Mouse (Mus musculus) ES-CJ7 (cell line): ENCODE measurements around the gene Dnah2.

Experiments used
- DNase-seq: peaks from one replicate; pipeline ENCODE4 v3.0.0; 2011; ENCODE audit warnings: low read depth, low spot score

Gene Dnah2

DNA sequence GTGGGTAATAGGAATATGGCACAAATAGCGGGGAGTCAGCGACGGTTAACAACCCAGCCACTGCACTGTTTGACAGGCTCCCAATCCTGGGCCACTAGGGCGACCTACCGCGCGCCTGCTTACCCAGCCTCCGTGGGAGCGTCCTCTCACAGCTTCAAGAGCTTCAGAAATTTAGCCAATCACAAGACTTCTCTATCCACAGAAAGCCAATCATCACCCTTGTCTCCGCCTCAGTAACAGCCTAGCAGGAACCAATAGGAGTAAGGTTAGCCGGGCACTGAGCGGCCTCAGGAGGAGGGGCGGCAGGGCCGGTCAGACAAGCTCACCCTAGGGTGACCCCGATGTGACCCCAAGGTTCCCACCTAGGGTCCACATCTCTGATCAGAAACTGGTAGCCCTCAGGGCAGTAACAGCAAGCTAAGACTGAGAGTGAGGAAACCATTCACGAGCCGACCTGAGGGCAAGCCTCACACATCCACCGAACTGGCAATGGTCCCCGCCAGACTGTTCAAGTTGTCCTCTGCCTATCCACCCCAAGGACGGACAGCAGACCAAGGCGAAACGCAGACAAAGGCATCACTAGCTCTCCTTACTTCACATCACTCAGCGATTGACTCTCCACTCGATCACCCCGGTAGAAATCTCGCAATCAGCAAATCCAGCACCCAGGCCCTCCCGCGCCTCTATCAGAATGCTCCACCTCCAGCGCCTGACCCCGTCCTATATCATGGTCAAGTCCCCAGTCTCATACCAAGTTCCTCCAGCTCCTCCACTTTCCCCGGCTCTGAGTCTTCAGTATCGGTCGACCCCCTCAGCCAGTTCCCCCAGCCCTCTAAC is 140.2 kb downstream of the Dnah2 start:
- DNase-seq, result peak; percentile 97

- no peak for DNase-seq
These were observed 141.2 kb downstream of the Dnah2 start for GRCm38 (mm10) chr11:69407724-69408004.

DNA sequence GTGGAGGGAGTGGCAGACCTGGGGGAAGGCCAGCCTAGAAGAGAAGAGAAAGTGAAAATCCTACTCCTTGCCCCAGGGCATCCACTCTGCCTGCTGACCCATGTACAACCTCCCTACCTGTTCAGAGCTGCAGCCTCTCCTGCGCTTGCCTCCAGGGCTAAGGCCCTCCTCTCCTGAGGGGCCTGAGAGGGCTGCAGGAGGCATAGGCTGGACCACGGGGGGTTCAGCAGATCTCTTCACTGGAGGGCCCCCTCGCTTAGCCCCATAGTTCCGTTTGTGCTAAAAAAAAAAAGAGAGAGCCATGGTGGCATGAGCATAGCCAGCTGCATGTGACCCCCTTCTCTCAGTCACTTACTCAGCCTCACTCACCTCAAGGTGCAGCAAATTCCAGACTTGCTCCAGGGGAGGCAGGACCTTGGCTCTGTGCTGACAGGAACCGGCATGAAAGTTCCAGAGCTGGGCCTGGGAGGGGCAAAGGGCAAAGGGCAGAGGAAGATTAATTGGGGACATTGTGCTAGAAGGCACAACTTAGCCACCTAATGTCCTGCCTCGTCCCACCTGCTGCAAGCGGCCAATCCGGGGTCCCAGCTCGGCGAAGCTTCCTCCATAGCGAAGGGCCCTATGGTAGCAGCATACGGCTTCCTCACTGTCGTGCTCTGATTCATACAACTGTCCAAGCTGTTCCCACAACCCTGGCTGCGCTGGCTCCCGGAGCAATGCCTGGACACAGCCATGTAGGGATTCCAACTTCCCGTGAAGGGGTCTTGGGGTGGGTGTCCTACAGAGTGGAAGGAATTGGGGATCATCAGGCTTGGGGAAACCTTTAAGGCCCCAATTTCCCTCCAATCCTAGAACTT is 141.8 kb downstream of the Dnah2 start:
- no peak for DNase-seq

DNA sequence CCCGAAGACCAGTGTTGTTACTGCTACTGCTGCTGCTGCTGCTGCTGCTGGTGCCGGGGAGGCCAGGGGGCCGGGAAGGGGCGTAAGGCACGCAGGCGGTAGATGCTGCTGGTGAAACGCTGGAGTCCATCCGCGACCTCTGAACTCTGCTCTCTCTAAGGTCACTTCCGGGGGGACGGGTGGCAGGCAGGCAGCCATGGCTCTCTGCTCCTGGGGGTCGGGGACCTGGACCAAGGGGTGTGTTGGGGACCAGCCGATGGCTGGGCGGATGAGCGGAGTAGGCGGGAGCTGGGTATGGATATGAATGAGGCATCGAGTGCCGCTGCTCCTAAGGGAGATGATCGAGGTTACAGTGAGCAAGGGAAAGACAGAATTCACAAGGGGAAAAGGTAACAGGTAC is 142.6 kb downstream of the Dnah2 start:
- DNase-seq, result no peak

DNA sequence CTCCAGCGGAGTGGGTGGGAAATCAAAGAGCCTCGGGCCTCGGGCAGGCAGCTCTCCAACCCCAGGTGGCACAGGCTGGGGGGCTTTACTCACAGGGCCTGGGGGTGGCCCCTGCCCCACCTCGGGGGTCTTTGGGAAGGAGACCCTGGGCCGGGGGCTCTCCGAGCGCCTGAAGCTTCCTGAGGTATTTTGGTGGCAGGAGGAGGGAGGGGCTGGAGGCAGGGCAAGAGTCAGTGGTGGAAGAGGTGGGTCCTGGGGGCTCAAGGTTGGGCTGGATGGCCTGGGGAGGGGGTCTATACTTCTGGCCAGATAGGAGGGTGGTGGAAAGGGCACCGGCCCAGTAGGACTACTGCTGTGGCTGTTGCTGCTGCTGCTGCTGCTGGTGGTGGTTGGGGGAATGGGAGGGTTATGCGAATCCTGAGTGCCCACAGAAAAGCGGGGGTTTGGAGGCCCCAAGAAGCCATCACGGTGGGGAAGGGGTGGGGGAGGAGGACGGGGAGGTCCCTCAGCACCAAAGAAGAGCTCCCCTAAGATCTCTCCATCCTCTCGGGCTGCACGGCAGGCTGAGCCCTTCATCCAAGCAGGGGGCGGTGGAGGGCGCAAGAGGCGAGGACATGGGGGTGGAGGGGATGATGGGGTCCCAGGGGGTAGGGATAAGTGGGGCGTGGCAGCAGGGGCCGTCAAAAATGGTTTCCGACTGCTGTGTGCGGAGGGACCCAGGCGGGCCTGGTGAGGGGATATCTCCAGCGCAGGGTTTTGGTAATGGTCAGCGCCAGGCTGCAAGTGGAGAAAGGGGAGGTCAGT is 143.3 kb downstream of the Dnah2 start:
- DNase-seq, result no peak

GRCm38 (mm10) chr11:69404595-69405396 is 144.1 kb downstream of the Dnah2 start:
- peak; percentile 79 for DNase-seq

GRCm38 (mm10) chr11:69403691-69404594 is 145.0 kb downstream of the Dnah2 start:
- DNase-seq, result peak; percentile 16

DNA sequence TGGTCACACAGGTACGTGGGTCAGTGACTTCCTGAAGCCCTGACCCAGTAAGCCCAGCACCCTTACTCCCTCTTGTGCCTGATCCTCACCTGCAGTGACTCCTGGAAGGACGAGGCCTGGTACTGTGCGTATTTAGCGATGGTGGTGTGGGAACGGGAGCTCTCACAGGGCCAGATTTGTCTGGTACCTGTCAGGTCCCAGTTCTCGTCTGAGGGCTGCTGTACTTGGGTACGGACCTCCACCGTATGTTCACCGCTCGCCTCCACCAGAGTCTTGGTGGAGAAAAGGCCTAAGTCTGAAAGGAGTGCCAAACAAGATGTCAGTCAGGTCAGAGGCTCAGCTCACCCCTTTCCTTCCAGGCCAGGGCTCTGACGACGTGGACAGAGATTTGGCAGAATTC is 146.9 kb downstream of the Dnah2 start:
- DNase-seq, result no peak

DNA sequence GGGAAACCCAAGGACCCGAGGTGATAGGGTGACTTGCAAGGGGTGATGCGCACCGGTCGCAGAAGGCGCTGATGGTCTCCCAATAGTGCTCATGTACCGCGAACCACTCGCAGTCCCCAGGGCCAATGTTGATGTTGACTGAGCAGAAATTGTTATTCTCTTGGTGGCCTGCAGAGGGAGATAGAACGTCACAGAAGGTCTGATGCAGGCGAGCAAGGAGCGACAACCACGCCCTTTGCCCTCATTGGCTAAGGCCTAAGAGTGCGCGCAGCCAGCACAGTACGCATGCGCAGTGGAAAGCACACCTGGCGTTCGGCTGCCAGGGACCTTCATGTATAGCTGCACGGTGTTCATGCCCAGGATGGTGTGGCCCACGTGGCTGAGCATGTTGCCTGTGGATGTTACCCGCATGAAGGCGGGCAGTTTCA is 147.7 kb downstream of the Dnah2 start:
- DNase-seq, result peak; percentile 99

DNA sequence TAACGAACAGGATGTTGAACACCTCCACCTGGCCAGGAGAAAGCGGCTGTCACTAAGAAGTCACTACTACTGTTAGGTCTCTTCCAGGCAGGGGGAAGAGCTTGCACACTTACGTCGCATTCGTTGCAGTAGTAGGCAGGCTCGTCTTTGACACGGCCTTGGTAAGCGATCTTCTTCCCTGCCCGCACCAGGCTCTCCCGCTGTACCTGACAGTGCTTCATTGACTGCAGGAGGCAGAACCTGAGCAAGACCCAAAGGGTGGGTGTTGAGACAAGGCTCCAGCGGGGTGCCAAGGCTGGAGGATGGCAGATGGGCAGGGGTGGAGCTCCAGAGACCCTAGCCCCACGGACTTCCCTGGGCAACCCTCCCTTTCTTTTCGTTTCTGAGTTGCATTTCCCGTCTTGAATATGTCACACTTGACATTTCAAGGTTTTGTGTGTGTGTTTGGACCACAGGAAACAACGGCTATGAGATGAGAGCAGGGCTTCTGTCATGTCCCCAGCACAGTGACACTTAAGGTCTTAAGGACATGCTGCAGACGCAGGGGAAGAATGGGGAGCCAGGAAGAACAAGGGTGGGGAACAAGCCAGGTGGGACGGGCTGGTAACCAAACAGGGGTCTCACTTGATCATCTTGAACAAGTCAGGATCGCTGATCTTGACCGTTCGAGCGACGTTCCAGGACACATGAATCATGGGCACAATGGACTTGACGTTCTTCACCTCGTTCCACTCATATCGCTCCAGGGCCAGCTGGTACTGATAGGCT is 148.6 kb downstream of the Dnah2 start:
- DNase-seq, result no peak

DNA sequence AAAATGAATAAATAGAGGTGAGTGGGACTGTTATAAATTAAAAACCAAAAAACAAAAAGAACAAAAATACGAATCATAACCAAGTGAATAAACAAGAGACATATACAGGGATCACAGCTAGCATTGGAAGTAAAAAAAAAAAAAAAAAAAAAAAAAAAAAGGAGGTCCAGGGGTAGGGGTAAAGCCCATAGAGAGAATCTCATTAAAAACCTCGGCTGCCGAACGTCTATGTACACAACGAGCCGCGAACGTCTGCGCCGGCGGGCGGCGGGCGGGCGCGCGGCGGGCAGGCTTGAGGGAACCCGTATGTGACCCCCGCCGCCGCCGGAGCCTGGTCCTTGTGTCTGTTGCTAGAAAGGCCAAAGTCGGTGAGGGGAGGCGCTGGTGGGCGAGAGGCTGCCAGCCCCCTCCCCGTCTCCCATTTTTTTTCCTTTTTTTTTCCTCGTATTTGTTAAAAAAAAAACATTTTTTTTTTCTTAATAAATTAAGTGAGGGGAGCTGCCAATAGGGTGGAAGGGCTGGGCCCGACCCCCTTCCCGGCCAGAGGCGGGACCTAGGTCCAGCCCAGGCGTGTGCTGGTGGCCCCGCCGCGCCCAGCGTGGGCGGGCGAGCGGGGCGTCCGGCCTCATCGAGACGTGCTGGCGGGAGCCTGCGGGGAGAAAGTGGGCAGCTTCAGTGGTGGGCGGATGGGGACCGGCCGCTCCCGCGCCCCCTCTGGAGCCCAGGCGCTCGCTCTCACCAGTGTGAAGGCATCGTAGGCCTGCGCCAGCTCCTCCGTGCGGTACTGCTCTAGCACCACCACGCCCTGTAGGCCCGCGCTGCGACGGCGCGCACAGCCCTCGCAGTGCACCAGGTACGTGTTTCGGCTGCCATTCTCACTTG is 149.5 kb downstream of the Dnah2 start:
- peak; percentile 66 for DNase-seq

GRCm38 (mm10) chr11:69398486-69399200 is 150.3 kb downstream of the Dnah2 start:
- no peak for DNase-seq

DNA sequence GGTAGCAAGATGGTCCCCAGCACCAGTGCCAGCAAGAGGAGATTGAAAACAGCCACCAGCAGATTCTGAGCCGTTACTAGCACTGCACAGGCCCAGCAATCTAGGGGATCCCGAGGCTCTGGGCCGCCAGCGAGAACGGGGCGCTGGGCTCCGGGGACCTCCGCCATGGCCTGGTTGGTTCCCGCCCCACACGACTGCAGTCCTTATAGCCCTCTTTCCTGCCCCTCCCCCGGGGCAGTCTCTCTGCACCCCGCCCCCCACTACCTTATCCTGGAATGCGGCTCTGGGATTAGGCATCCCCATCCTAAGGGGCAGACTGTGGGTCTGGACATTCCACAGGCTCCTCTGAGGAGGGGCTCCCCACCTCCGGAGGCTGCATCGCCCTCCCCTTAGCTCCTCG is 150.9 kb downstream of the Dnah2 start, which contains the start of gene Tmem88:
Gene Tmem88, minus strand, starts transcription at position 176 of the 400 bp plus-strand sequence.
- peak; percentile 79 for DNase-seq

GRCm38 (mm10) chr11:69397581-69398057 is 151.3 kb downstream of the Dnah2 start:
- DNase-seq, result peak; percentile 26

GRCm38 (mm10) chr11:69396772-69397171 is 152.1 kb downstream of the Dnah2 start:
- peak; percentile 16 for DNase-seq

DNA sequence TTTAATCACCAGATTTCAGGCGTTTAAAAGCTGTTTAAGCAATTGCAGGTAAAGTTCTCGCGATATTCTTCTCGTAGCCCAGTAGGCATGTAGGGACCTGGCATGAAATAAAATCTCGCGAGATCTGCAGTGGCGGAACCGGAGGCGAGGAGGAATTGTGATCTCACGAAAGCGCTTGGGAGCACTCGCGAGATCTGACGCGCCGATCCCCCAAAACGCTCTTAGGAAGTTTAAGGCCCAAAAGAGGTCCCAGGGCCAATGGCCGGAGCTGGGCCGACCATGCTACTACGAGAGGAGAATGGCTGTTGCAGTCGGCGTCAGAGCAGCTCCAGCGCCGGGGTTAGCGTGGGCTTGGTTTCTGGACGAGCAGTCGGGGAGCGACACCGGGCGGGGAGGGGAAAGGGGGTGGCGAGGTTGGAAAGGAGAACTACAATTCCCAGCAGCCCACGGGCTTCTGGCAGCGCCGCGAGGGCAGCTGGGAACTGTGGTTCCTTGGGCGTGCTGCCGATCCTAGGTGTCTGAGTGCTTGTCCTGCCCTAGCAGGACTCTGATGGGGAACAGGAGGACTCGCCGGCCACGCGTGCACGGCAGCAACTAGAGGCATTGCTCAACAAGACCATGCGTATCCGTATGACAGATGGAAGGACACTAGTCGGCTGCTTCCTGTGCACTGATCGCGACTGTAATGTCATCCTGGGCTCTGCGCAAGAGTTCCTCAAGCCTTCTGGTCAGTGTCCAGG is 153.1 kb downstream of the Dnah2 start:
- DNase-seq, result peak; percentile 100

GRCm38 (mm10) chr11:69395235-69395633 is 153.7 kb downstream of the Dnah2 start, which contains the start of the genes Naa38 and Cyb5d1:
Gene Naa38 (plus strand): TSS chr11:69395487.
Gene Cyb5d1 (minus strand): TSS chr11:69395631.
- peak; percentile 92 for DNase-seq
